Mouse (Mus musculus): ENCODE results near the gene Syf2.
"Not testable (repeated sequence)": the region's sequence is repeated elsewhere in the genome, so short reads cannot be mapped to it uniquely, and the experiment has no call there.

Syf2 gene

DNA sequence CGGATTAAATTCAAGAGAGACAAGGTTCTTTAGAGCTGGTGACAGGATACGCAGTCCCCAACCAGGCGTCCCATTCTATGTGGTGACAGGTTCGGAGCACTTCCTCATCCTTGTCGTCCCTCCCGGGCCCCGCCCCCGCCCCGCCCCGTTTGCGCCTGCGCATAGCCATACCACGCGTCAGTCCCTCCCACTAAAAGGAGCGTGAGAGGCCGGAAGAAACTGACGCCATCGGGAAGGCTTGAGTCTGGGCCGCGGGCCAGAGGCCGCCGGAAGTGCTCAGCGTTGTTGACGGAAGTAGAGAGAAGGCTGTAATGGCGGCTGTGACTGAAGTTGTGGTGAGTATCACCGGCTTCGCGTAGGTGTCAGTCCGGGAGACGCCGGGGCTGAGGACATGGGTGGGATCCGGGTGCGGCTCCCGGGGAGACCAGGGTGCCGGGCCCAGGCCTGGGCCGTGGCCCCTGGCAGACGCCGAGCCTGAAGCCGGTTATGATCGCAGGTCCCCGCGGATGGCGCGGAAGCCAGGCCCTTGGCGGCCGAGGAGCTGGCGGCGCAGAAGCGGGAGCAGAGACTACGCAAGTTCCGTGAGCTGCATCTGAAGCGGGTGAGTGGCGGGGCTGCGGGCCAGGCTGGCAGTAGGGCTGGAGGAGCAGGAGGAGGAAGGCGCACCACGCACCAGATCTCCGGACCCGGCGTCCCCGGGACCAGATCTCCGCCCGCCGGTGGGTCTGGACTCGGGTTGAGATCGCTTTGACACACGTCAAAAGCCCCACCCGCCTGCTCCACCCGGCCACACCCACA lies at the start of gene Syf2:
Syf2 (plus strand) TSS at position 215 of the 798 bp plus-strand sequence.
- in situ Hi-C loops (cut with MboI) = loop anchor here (10.0 kb wide), 1 partner anchor 384 kb away; no protein-coding TSS in a partner anchor

GRCm38 (mm10) chr4:134883266-134883665 lies 47.4 kb upstream of the Syf2 start:
- in situ Hi-C loops (cut with MboI) = no loop called here

DNA sequence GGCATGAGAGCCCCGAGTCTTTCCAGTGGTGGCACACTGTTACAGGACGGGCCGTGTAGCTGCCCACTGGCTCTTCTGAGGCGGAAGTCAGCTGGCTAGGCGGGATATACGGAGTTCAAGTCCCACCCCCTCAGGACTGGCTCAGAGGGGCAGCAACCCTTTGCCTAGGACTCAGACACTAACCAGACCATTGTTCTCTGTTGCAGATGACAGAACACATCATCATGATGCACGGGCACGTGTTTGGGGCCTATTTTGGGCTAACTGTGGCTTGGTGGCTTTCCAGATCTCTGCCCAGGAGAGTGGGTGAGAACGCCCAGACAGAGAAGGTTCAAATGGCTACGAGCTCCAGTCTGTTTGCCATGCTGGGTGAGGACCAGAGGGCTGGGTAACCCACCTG lies 46.9 kb upstream of the Syf2 start:
- in situ Hi-C loops (cut with MboI) = no loop called here

GRCm38 (mm10) chr4:134884364-134884763 lies 46.3 kb upstream of the Syf2 start:
- in situ Hi-C loops (cut with MboI) = no loop called here

- in situ Hi-C loops (cut with MboI) = no loop called here
Measured at GRCm38 (mm10) chr4:134892096-134892495, 38.6 kb upstream of the Syf2 start.

DNA sequence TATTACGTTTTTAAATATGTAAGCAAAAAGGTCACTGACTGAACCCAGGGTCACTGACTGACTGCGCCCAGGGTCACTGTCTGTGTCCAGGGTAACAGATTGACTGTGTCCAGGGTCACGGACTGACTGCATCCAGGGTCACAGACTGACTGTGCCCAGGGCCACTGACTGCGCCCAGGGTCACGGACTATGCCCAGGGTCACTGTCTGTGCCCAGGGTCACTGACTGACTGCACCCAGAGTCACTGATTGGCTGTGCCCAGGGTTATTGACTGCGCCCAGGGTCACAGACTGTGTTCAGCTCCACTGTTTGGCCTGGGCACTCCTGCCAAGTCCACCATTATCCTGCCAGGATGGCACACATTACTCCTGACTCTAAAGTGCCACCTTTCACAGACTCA lies 33.4 kb upstream of the Syf2 start:
- in situ Hi-C loops (cut with MboI) = no loop called here

GRCm38 (mm10) chr4:134901126-134901525 lies 29.6 kb upstream of the Syf2 start:
- in situ Hi-C loops (cut with MboI) = no loop called here

DNA sequence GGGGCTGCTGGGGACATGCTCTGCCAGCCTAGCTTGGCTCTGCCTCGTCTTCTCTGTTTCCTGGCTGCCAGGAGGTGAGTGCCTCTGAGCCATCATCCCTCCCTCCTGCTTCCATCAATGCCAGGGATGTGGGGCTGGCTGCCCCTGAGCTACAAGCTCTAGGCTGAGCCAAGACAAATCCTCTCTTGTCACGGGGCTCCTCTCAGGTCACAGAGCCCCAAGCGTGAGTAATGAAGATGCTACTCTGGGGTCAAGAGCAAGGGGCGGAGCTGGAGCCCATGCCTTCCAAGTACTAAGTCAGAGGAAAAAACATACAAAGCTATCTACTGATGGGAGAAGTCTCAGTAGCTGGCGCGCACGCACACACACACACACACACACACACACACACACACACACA lies 27.7 kb upstream of the Syf2 start:
- in situ Hi-C loops (cut with MboI) = no loop called here

DNA sequence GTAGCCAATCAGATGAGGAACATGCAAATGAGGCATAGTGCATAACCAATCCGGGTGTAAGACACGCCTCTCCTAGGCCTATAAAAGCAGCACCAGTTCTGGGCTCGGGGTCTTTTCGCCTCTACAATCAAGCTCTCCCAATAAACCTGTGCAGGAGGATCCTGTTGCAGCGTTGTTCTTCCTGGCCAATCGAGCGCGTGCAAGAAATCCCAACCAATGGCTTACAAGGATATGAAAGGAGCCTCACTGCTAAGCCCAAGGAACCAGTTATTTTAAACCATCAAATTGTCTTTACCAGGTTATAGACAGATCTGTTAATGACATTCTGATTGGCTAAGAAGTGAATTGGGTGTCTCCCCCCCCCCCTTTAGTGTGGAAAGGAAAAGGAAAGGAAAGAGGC lies 19.3 kb upstream of the Syf2 start:
- in situ Hi-C loops (cut with MboI) = not testable (repeated sequence)

- in situ Hi-C loops (cut with MboI) = no loop called here
Measured at GRCm38 (mm10) chr4:134913413-134913812, 17.3 kb upstream of the Syf2 start.

- in situ Hi-C loops (cut with MboI) = no loop called here
Measured at GRCm38 (mm10) chr4:134914122-134914863, 16.4 kb upstream of the Syf2 start.

DNA sequence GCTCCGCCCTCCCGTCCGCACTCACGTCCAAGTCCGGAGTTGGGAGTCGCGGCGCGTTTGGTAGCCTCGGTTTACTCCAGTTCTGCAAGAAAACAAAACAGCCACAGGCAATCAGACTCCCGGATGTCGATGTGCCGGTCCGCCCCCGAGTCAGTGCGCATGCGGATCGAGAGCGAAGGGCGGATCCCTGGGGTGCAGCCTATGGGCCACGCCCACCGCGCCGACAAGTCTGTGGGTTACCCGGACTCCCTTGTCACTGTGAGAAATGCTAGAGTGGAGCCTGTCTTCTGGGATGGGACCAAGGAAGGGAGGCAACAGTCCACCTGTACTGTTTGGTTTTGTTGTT lies 15.9 kb upstream of the Syf2 start, which contains the start of gene Tmem50a:
Tmem50a (minus strand) TSS at position 161 of the 346 bp plus-strand sequence.
- in situ Hi-C loops (cut with MboI) = no loop called here

- in situ Hi-C loops (cut with MboI) = no loop called here
Measured at GRCm38 (mm10) chr4:134915223-134916050, 15.3 kb upstream of the Syf2 start.

- in situ Hi-C loops (cut with MboI) = no loop called here
Measured at GRCm38 (mm10) chr4:134917194-134917593, 13.5 kb upstream of the Syf2 start.

DNA sequence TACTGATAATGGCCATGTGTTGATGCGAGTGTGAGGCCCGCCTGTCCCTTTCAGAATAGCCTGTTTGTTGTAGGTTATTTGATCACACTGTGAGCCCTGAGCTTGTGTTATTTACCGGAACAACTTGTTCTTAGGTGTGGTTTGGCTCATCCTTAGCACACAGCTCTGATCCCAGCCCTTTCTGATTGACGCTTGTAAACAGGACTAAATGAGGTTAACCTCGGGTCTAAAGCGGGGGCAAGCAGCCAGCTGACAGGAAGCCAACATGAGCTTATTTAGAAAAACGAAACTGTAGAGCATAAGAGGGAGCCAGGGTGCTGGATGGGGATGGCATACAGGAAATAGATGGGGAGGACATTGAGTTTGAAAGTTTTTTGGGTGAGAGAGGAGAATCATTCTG lies 12.3 kb upstream of the Syf2 start:
- in situ Hi-C loops (cut with MboI) = no loop called here

DNA sequence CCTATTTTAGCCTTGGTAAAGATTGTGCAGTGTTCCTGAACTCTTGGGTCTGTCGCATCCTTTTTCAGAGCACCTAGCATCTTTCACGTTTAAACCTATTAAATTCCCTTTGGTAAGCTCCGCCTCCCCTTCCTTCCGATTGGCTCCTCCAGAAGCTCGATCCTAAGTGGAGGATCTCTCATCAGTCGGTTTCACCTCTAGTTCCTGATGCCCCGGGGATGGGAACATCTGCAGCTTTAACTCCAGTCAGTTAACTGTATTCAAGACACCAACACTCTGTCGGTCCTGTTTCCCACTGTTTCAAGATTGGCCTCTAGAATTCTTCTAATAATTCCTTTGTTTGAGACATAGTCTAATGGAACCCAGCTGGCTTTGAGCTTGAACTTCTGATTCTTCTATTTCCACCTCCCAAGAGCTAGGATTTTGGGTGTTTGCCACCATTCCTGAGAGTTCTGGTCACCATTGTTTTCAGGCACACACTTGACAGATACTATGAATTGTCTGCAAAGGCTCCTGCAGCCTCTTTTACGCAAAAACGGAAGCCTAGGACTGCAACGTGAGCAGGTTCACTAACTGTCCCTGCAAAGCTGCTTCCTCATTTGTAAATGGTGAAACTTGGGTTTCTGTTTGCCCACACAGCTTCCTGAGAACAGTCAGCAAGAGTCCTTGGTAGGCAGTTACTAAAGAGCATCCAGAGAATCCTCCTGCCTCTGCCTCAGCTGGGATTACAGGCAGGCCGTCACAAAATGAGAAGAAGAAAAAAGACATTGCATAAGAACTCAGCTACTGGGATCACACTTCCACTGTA lies 10.8 kb upstream of the Syf2 start:
- in situ Hi-C loops (cut with MboI) = no loop called here

GRCm38 (mm10) chr4:134920631-134921030 lies 10.1 kb upstream of the Syf2 start:
- in situ Hi-C loops (cut with MboI) = no loop called here

DNA sequence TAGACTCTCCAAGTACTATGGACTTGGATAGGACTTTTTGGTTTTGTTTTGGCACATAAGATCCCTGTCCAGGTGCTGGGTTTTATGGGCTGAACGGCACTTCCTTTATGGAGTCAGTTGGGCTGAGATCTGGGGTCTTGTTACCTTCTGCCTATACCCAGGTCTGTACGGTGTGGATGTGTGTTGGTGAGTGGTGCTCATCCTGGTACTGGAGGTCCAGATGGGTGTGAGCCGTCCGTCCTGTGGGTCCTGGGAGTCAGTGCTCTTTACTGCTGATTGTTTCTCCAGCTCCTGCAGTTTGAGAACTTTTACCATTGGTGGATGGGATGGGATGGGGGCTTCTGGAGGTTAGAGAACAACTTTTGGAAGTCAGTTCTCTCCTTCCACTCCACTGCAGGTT lies 9.0 kb upstream of the Syf2 start:
- in situ Hi-C loops (cut with MboI) = no loop called here

DNA sequence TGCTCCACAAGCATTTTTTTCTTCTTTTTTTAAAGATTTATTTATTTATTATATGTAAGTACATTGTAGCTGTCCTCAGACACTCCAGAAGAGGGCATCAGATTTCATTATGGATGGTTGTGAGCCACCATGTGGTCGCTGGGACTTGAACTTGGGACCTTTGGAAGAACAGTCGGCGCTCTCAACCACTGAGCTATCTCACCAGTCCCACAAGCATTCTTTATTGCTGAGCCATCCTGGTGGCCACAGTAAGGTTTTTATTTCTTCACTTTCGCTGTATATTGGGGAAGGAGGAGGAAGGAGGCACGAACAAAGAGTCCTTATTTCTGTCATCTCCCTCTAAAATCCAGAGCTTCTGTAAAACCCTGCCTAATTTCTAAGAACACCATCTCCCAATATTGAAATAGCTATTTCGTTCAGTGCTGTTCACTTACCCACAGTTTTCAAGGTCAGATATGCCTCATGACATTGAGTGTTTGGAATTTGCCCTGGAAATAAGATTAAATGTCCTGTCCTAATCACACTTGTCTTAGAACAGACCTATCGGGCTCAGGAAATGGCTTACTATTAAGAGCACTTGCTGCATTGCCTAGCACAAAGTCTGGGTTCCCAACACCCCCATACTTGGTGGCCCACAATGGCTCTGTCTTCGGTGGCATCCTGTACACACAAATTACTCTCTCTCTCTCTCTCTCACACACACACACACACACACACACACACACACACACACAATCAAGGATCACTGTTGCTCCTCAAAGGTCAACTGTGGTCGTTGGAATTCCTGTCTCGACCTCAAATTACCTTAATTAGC lies 8.4 kb upstream of the Syf2 start:
- in situ Hi-C loops (cut with MboI) = no loop called here

- in situ Hi-C loops (cut with MboI) = no loop called here
Measured at GRCm38 (mm10) chr4:134922925-134923244, 7.8 kb upstream of the Syf2 start.
